Mouse (Mus musculus): ENCODE measurements around the gene Pigf. TPM values are rescaled to one million over a fixed set of nuclear protein-coding genes. Genes with fewer than 3 reads are reported as not detected.
"Not testable (repeated sequence)": the region's sequence is repeated elsewhere in the genome, so short reads cannot be mapped to it uniquely, and the experiment has no call there.

Gene Pigf
- 10 to 100 TPM; 16.2 to 19.2 TPM for total RNA-seq (2021)

DNA sequence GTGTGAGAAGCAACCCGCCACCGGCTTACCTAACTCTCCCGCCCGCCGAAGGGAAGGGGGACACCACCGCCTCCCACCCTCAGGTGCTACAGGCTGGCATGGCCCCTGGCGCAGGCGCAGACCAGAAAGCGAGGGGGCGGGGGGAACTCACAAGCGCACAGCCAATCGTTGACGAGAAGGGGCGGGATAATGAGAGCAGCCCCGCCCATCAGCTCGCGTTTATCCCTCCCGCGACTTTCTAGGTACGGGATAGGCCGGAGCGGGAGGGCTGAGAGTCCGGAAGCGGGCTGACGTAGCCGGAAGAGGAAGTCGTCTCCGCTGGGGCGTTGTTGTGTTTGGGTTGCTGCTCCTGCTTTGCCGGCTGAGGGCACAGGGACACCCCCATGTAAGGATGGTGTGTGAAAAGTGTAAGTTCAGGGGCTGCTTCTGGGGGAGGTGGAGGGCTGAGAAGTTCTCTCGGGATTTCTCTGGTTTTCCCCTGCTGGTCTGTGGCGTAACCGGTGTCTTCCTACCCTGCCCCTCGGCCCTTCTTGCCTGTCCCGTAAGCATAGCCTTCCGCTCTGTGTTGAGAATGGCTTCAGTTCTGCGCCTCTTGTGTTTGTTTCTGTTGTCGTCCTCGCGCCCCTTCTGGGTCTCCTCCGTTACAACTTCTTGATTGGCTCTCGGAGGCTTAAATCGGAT is at the start of gene Pigf, which contains the start of gene Cript:
TSS of gene Pigf (minus strand) at position 138 of the 681 bp plus-strand sequence.
TSS of gene Cript (plus strand) at position 282 of the 681 bp plus-strand sequence.
- peak; percentile 98 for DNase-seq (ENCODE audit: extremely low spot score in 1 of 2, low spot score in 2 of 2)
- intact Hi-C loops (cut with DNase I), result no loop called here

DNA sequence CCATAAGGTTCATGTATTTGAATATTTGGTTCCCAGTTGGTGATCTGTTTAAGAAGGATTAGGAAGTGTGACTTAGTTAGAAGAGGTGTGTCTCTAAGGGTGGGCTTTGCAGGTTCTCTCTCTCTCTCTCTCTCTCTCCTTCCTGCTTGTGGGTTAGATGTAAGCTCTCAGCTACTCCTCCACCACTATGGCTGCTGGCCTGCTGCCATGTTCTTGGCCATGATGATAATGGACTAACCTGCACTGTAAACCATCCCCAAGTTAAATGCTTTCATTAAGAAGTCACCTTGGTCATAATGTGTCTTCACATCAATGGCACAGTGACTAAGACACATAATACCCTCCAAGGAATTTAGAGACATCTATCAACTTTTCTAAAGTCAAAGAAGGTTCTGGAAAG is 48.3 kb upstream of the Pigf start:
- intact Hi-C loops (cut with DNase I), result no loop called here
- DNase-seq (ENCODE audit: extremely low spot score in 1 of 2, low spot score in 2 of 2), result no peak

DNA sequence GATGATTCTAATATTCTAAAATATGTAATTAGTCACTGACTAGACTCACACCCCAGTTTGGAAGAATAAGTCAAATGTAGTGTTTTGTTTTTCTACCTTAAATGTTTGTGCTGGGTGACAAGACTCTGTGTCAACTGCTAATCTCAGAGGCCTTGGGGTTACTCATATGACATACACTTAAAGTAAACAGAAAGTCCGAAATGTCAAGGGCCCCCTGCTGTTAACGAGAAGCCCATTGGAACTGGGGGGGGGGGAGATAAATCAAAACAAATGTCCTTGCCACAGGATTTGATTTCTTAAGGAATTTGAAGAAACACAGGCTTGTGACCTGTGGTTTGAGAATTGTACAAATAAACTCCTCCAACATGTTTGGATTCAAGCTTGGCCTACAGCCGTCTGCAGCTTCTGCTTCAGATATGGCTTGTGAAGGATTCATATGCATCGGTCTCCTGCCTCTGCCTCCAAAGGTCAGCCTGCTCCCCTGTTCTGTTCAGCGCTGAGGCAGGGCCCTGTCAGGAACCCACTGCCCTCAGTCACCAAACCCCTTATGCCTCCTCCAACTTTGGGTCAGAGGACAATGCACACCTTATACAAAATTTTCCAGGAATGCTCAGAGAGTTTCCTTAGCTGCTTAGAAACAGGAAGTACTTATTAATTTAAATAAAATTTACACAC is 47.7 kb upstream of the Pigf start:
- intact Hi-C loops (cut with DNase I), result no loop called here
- no peak for DNase-seq (ENCODE audit: extremely low spot score in 1 of 2, low spot score in 2 of 2)

DNA sequence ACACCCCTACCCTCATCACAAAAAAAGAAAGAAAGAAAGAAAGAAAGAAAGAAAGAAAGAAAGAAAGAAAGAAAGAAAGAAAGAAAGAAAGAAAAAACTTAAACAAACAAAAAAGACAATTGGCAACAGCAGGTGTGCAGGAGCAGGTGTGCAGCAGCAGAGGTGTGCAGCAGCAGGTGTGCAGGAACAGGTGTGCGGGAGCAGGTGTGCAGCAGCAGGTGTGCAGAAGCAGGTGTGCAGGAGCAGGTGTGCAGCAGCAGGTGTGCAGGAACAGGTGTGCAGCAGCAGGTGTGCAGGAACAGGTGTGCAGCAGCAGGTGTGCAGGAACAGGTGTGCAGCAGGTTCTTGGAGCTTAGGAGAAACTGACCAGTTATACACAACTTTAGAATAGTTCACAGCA is 47.0 kb upstream of the Pigf start:
- intact Hi-C loops (cut with DNase I); DNase-seq (ENCODE audit: extremely low spot score in 1 of 2, low spot score in 2 of 2): not testable (repeated sequence)

DNA sequence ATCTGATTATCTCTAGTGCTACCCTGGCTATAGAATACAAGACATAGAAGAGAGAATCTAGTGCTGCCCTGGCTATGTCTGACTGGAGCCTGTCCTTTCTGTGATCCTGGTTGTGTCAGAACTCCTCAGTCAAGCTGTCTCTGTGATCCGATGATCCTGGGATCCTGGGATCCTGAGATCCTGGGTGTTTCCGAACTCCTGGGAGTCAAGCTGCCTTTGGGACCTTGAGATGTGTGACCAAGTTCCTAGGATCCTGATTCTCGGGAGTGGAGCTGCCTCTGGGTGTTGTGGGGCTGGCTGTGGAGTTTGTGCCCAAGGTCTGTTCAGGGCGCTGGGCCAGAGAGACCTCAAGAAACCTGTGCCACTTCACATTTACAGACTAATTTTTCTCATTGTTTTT is 43.8 kb upstream of the Pigf start:
- DNase-seq (ENCODE audit: extremely low spot score in 1 of 2, low spot score in 2 of 2), result no peak
- intact Hi-C loops (cut with DNase I), result no loop called here

DNA sequence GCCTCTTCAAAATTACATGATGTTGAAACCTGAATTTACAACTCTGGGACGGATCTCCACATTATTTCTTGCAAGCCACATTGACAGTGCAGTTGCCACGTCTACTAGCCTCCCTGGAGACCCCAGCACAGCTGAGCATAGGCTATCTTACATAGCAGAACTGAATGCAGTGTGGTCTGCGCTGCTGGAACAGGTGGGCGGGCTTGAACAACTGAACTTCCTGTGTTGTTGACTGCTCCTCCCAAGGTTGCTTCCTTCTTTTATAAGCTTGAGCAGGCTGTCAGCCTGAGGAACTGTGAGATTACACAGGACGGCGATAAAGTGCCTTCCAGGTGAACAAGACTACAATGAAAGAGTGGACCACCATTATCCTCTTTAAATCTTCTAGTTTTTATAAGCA is 38.8 kb upstream of the Pigf start:
- intact Hi-C loops (cut with DNase I), result no loop called here
- no peak for DNase-seq (ENCODE audit: extremely low spot score in 1 of 2, low spot score in 2 of 2)

DNA sequence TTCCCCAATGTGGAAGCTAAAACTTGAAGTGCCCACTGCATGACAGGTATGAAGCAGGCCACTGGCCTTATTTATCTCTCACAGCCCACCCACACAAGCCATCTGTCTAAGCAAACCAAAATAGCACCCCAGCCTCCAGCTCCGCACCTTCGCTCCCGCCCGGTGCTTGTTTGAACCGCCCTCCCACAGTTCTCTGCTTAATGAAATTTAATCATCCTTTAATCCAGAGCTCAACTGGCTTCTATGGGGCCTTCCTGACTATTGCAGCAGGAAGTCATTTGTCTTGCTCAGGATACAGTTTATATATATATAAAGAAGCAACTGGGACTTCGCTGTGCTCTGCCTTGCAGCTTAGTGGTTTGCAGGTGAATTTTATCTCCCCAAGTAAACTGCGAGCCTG is 38.3 kb upstream of the Pigf start:
- intact Hi-C loops (cut with DNase I), result no loop called here
- DNase-seq (ENCODE audit: extremely low spot score in 1 of 2, low spot score in 2 of 2), result no peak

DNA sequence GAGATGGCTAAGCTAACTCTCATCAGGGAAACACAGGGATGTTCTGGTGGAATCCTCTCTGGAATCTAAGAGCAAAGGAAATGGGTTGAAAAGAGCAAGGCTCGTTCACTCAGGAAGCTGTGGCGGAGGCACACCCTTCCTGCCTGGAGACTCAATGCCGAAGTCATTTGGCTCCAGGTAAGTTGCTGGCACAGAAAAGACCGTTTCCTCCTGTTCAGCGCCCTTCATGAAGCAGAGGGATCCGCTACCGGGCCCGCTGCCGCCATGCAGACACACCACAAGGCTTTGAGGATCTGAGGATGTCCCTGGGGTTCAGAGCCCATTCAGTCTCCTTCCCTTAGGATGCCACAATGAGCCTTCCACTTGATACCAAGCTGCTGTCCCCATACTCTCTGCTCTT is 37.4 kb upstream of the Pigf start:
- intact Hi-C loops (cut with DNase I), result no loop called here
- no peak for DNase-seq (ENCODE audit: extremely low spot score in 1 of 2, low spot score in 2 of 2)

DNA sequence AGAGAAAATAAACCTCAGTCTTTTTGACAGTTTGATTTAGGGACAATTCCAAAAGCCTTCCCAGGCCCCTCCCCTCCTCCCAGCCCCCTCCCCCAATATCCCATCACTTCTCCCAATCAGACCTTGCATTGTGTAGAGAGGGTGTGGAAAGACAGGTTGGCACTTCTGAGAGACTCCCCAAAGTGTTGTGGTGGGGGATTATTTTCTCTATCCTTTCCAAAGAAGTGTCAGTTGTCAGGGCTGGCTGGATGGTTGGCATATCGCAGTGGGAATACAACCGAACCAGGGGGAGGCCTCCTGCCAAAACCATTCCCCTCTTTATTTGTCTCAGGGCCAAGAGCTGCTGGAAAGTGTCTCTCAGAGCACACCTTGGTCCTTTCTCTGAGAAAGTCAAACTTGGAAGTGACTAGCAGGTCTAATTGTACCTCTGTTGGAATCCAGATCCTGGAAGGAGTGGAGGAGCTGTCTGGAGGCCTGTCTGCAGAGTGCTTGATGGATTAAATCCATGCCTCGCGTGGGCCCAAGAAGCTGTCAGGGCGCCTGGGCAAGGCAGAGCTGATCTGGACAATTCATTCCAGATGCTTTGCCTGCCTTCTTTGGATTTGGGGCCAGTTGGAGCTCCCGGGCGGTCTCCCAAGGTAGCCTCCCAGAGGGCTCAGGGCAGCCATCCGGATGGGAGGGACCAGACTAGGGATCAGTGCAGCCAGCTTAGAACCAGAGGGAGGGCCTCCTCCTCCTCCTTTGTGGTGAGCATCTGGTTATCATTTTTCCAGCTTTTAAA is 32.5 kb upstream of the Pigf start:
- intact Hi-C loops (cut with DNase I), result no loop called here
- DNase-seq (ENCODE audit: extremely low spot score in 1 of 2, low spot score in 2 of 2), result no peak

DNA sequence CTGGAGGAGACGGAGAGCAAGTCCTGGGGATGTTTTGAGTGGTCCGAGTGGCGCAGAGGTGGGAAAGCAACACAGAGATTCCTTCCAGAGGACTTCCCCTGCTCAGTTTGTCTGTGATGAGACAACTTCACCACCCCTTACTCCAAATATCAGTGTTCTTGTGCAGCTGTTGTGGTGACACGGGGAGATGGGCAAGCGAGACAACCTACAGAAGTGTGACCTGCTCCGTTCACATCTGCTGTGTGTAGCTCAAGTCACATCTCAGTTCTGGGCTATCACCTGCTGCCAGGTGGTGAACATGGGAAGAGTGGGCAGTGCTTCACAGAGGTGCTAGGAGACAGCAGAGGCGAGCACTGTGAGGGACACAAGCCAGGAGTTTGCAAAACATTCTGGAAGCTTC is 31.6 kb upstream of the Pigf start:
- DNase-seq (ENCODE audit: extremely low spot score in 1 of 2, low spot score in 2 of 2), result no peak
- intact Hi-C loops (cut with DNase I), result no loop called here

DNA sequence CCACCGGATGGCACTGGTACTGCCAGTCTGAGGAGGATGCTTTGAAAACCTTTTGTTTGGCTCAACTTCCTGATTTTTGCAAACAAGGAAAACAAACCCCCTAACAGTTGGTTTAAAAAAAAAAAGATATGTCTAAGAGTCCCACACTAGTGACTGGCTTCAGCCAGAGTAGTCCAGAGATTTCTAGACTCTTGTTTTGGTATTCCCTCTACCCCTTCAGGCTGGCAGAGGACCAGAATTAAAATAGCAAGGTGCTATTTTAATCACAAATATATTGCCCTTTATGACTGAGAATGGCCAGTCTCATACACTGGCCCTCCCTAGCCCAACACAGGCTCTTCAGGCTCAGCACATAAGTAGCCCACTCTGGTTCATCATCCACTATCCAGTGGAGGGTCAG is 30.5 kb upstream of the Pigf start:
- no peak for DNase-seq (ENCODE audit: extremely low spot score in 1 of 2, low spot score in 2 of 2)
- intact Hi-C loops (cut with DNase I), result no loop called here

DNA sequence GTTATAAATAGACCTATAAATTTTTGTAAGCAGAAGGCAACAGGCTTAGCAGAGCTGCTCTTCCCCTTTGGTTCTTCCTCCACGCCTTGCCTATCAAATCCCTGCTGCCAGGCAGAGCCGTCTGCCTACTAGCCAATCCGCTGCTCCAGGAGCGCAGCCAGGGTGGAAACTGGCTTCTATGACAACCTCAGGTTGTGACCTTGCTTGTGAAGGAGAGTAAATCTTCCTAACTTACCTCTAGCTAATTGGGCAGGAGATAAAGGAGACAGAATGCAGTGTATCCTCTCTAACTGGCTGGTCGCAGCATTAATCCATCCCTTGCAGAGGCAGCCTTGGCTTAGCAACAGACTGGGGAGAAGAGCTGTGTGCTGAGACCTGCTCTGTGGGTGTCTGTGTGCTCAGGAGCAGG is 29.8 kb upstream of the Pigf start:
- intact Hi-C loops (cut with DNase I), result no loop called here
- DNase-seq (ENCODE audit: extremely low spot score in 1 of 2, low spot score in 2 of 2), result peak; percentile 56 to 71

DNA sequence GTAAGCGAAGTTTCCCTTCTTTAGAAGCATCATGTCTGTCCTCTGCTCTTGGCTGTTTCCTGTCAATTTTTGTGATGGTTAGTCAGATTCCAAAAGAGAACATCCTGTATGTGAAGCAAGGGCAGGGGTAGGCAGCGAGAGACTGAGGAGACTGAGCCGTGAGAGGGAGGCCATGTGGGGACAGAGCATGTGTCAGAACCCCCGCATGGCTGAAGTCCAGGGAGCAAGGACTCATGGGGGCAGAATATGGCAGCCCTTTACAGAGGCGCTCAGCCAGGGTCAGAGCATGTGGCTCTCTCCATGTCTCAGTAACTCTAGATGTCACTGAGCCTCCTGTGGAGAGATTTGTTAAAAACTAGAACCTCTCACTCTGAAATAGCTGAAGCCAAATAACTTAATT is 28.7 kb upstream of the Pigf start:
- intact Hi-C loops (cut with DNase I), result no loop called here
- DNase-seq (ENCODE audit: extremely low spot score in 1 of 2, low spot score in 2 of 2), result no peak

DNA sequence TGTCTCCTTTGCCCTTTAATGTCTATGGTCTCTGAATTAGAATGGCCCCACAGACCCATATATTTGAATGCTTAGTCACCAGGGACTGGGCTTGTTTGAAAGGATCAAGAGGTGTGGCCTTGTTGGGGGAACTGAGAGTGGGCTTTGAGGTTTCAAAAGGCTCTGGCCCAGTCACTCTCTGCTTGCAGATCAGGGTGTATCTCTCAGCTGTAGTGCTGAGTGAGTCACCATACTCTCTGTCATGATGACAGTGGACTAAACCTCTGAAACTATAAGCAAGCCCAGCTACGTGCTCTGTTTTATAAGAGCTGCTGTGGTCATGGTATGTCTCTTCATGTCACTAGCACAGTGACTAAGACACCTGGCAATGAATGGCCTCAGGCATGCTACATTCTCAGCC is 27.2 kb upstream of the Pigf start:
- DNase-seq (ENCODE audit: extremely low spot score in 1 of 2, low spot score in 2 of 2), result no peak
- intact Hi-C loops (cut with DNase I), result no loop called here

DNA sequence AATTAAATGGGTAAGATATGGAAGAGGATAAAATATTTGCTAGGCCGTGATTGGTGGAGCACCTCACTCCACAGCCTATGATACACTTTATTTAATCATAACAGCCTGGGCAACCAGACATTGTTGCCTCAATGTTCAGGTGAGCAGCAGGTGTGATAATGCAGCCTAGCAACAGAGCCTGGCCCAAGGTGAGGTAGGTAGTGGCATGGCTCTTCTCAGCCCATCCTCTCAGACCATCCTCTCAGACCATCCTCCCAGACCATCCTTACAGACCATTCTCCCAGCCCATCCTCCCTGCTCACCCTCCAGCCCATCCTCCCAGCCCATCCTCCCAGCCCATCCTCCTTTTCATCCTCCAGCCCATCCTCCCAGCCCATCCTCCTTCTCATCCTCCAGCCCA is 26.4 kb upstream of the Pigf start:
- intact Hi-C loops (cut with DNase I), result no loop called here
- DNase-seq (ENCODE audit: extremely low spot score in 1 of 2, low spot score in 2 of 2), result no peak

DNA sequence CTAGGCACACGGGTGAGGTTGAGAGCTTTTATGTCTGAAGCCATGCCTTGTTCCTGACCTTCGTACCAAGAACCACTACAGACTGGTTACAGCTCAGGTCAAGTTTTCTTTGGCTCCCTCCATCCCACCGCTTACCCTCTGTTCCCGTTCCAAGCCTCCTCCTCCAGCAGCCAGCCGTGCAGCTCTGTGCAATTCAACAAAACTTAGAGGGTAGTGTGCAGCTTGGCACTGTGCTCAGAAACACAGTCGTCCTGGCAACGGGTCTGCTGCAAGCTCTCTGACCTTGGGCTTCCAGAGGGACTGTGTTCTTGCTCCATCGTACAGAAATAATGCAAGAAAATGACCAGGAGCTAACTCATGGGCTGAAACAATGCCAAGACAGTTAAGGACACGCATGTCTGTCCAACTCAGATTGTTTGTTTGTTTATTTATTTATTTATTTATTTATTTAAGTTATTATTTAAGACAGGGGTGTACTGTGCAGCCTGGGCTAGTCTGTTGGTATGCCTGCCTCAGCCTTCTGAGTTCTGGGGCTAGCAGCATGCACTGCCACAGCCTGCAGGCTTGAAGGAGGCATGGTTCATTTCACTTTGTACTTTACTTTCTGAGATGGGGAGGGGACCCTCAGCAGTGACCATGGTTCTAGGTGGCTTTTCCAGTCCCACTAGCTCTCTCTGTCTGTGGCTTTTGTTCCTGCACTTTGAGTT is 25.4 kb upstream of the Pigf start:
- DNase-seq (ENCODE audit: extremely low spot score in 1 of 2, low spot score in 2 of 2), result peak; percentile 62 to 66
- intact Hi-C loops (cut with DNase I), result no loop called here

DNA sequence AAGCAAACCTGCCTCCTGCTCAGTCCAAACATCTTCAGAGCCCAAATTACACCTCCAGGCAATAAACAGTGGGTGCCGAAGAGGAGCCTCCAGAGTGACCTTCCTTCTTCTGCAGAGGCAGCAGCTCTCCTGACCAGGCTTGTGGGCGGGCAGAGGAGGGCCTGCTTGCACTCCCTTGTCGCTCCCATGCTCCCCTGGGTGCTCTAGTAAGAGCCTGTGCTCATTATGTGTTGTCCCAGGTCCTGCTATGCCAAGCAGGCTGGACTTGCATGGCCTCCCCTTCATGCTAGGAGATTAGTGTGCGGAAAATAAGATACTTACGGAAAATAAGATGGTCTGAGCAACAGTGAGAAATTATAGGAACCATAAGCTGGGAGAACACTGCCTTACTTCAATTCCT is 24.5 kb upstream of the Pigf start:
- intact Hi-C loops (cut with DNase I), result no loop called here
- DNase-seq (ENCODE audit: extremely low spot score in 1 of 2, low spot score in 2 of 2), result no peak

DNA sequence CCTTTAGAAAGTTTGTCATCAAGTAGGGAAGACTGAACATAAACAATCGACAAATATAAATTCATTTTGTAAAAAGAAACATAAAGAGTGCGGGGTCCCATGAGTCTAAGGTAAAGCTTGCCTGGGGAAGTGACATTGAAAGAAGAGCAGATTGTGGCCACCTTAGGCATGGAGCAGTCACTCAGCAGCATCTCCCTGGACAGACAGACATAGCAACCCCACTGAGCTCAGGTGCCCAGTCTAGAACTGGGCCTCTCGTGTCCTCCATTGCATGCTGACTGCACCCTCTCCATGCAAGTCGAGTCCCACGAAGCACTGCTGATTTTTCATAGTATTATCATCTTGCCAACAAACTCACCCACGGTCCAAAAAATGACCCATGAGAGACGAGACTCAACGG is 19.6 kb upstream of the Pigf start:
- no peak for DNase-seq (ENCODE audit: extremely low spot score in 1 of 2, low spot score in 2 of 2)
- intact Hi-C loops (cut with DNase I), result loop anchor here (5.0 kb wide), 2 partner anchors 63 to 132 kb away; partner anchors contain the start of gene Socs5

DNA sequence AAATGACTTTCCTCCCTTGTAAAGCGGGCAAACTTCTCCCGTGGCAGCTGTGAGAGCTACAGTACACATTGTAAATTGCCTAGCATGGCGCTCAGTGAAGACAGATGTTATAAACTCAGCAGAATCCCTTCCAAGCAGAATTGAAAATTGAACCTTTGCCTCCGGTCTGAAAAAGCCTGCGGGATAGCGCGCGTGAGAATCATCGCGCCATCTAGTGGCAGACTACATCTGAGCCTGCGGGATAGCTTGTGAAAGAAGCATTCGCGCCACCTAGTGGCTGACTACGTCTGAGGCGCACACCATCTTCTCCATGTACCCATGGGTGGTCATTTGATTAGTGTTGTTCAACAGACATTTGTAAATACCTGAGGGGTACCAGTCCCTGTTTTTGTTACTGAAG is 19.2 kb upstream of the Pigf start:
- intact Hi-C loops (cut with DNase I), result loop anchor here (5.0 kb wide), 2 partner anchors 63 to 132 kb away; partner anchors contain the start of gene Socs5
- DNase-seq (ENCODE audit: extremely low spot score in 1 of 2, low spot score in 2 of 2), result peak; percentile 89 to 94
